Mouse (Mus musculus) heart, postnatal 4 days (tissue): ENCODE measurements around the gene Kif21a. TPM values are rescaled to one million over a fixed set of nuclear protein-coding genes. Genes with fewer than 3 reads are reported as not detected.

ENCODE experiments used
- DNase-seq: peaks from one replicate; pipeline ENCODE4 v3.0.0; 2021
- total RNA-seq, 2 experiments: library from RNA; stranded (reverse); gene quantifications; 2 replicates each; pipeline ENCODE4 v1.2.3; 2021

Gene Kif21a
- total RNA-seq, 2 experiments from 2014 or later, result 7.3 to 8.0 TPM

GRCm38 (mm10) chr15:91018161-91018860 is 31.4 kb downstream of the Kif21a start:
- DNase-seq, result no peak

- no peak for DNase-seq
These were observed 32.2 kb downstream of the Kif21a start for GRCm38 (mm10) chr15:91017261-91018160.

- no peak for DNase-seq
These were observed 33.4 kb downstream of the Kif21a start for GRCm38 (mm10) chr15:91016366-91016765.

- no peak for DNase-seq
These were observed 36.8 kb downstream of the Kif21a start for GRCm38 (mm10) chr15:91012793-91013580.

- no peak for DNase-seq
These were observed 39.5 kb downstream of the Kif21a start for GRCm38 (mm10) chr15:91010218-91010617.

- DNase-seq, result no peak
These were observed 42.5 kb downstream of the Kif21a start for GRCm38 (mm10) chr15:91007123-91007830.

- DNase-seq, result no peak
These were observed 45.0 kb downstream of the Kif21a start for GRCm38 (mm10) chr15:91004726-91005125.

GRCm38 (mm10) chr15:91001037-91001616 is 48.6 kb downstream of the Kif21a start:
- no peak for DNase-seq

GRCm38 (mm10) chr15:91000280-91001036 is 49.3 kb downstream of the Kif21a start:
- DNase-seq, result no peak

GRCm38 (mm10) chr15:90992871-90993270 is 56.9 kb downstream of the Kif21a start:
- no peak for DNase-seq

GRCm38 (mm10) chr15:90992388-90992787 is 57.4 kb downstream of the Kif21a start:
- DNase-seq, result no peak

- no peak for DNase-seq
These were observed 57.9 kb downstream of the Kif21a start for GRCm38 (mm10) chr15:90991843-90992242.

- no peak for DNase-seq
These were observed 62.0 kb downstream of the Kif21a start for GRCm38 (mm10) chr15:90987714-90988250.

- no peak for DNase-seq
These were observed 73.8 kb downstream of the Kif21a start for GRCm38 (mm10) chr15:90975914-90976313.

- DNase-seq, result no peak
These were observed 77.6 kb downstream of the Kif21a start for GRCm38 (mm10) chr15:90971914-90972767.

GRCm38 (mm10) chr15:90963320-90963719 is 86.4 kb downstream of the Kif21a start:
- DNase-seq, result no peak

- no peak for DNase-seq
These were observed 87.2 kb downstream of the Kif21a start for GRCm38 (mm10) chr15:90962548-90962947.

- DNase-seq, result no peak
These were observed 88.8 kb downstream of the Kif21a start for GRCm38 (mm10) chr15:90960831-90961554.

GRCm38 (mm10) chr15:90951383-90951782 is 98.4 kb downstream of the Kif21a start:
- no peak for DNase-seq
